Mouse (Mus musculus): ENCODE results near the gene Bcl2l14.

Gene Bcl2l14

GRCm38 (mm10) chr6:134439401-134440021, 43.4 kb downstream of the Bcl2l14 start:
- in situ Hi-C loops (cut with MboI; ENCODE audit: unreplicated experiment in 2 of 2), result loop anchor here in 1 of 2 experiments (25.0 kb wide), 1 partner anchor 698 kb away; no protein-coding TSS in a partner anchor

GRCm38 (mm10) chr6:134440023-134440422, 43.9 kb downstream of the Bcl2l14 start:
- in situ Hi-C loops (cut with MboI; ENCODE audit: unreplicated experiment in 2 of 2), result loop anchor here in 1 of 2 experiments (25.0 kb wide), 1 partner anchor 697 kb away; no protein-coding TSS in a partner anchor

GRCm38 (mm10) chr6:134441716-134442115, 45.6 kb downstream of the Bcl2l14 start:
- in situ Hi-C loops (cut with MboI; ENCODE audit: unreplicated experiment in 2 of 2), result loop anchor here in 1 of 2 experiments (25.0 kb wide), 1 partner anchor 696 kb away; no protein-coding TSS in a partner anchor

GRCm38 (mm10) chr6:134442219-134442618, 46.1 kb downstream of the Bcl2l14 start:
- in situ Hi-C loops (cut with MboI; ENCODE audit: unreplicated experiment in 2 of 2), result loop anchor here in 1 of 2 experiments (25.0 kb wide), 1 partner anchor 695 kb away; no protein-coding TSS in a partner anchor

GRCm38 (mm10) chr6:134443198-134443904, 47.2 kb downstream of the Bcl2l14 start:
- in situ Hi-C loops (cut with MboI; ENCODE audit: unreplicated experiment in 2 of 2), result loop anchor here in 1 of 2 experiments (25.0 kb wide), 1 partner anchor 694 kb away; no protein-coding TSS in a partner anchor

- in situ Hi-C loops (cut with MboI; ENCODE audit: unreplicated experiment in 2 of 2), result loop anchor here in 1 of 2 experiments (25.0 kb wide), 1 partner anchor 693 kb away; no protein-coding TSS in a partner anchor
These were observed 47.8 kb downstream of the Bcl2l14 start for GRCm38 (mm10) chr6:134443925-134444324.

GRCm38 (mm10) chr6:134448451-134448850, 52.3 kb downstream of the Bcl2l14 start:
- in situ Hi-C loops (cut with MboI; ENCODE audit: unreplicated experiment in 2 of 2), result loop anchor here in 1 of 2 experiments (25.0 kb wide), 1 partner anchor 689 kb away; no protein-coding TSS in a partner anchor

- in situ Hi-C loops (cut with MboI; ENCODE audit: unreplicated experiment in 2 of 2), result loop anchor here in 1 of 2 experiments (25.0 kb wide), 1 partner anchor 687 kb away; no protein-coding TSS in a partner anchor
These were observed 53.8 kb downstream of the Bcl2l14 start for GRCm38 (mm10) chr6:134449958-134450357.

- in situ Hi-C loops (cut with MboI; ENCODE audit: unreplicated experiment in 2 of 2), result no loop called here
These were observed 54.6 kb downstream of the Bcl2l14 start for GRCm38 (mm10) chr6:134450661-134451119.

- in situ Hi-C loops (cut with MboI; ENCODE audit: unreplicated experiment in 2 of 2), result no loop called here
These were observed 58.0 kb downstream of the Bcl2l14 start for GRCm38 (mm10) chr6:134454093-134454492.

GRCm38 (mm10) chr6:134458376-134458775, 62.3 kb downstream of the Bcl2l14 start:
- in situ Hi-C loops (cut with MboI; ENCODE audit: unreplicated experiment in 2 of 2), result no loop called here

GRCm38 (mm10) chr6:134461175-134461574, 65.1 kb downstream of the Bcl2l14 start:
- in situ Hi-C loops (cut with MboI; ENCODE audit: unreplicated experiment in 2 of 2), result no loop called here

- in situ Hi-C loops (cut with MboI; ENCODE audit: unreplicated experiment in 2 of 2), result no loop called here
These were observed 70.6 kb downstream of the Bcl2l14 start for GRCm38 (mm10) chr6:134466671-134467229.

GRCm38 (mm10) chr6:134469297-134469696, 73.2 kb downstream of the Bcl2l14 start:
- in situ Hi-C loops (cut with MboI; ENCODE audit: unreplicated experiment in 2 of 2), result no loop called here

GRCm38 (mm10) chr6:134470857-134471256, 74.7 kb downstream of the Bcl2l14 start:
- in situ Hi-C loops (cut with MboI; ENCODE audit: unreplicated experiment in 2 of 2), result no loop called here

GRCm38 (mm10) chr6:134473143-134473561, 77.0 kb downstream of the Bcl2l14 start:
- in situ Hi-C loops (cut with MboI; ENCODE audit: unreplicated experiment in 2 of 2), result no loop called here

- in situ Hi-C loops (cut with MboI; ENCODE audit: unreplicated experiment in 2 of 2), result no loop called here
These were observed 83.4 kb downstream of the Bcl2l14 start for GRCm38 (mm10) chr6:134479481-134479880.

GRCm38 (mm10) chr6:134486318-134486717, 90.2 kb downstream of the Bcl2l14 start:
- in situ Hi-C loops (cut with MboI; ENCODE audit: unreplicated experiment in 2 of 2), result no loop called here

Data from v-Abl transformed pro-B cells (cell line).